Mouse (Mus musculus) forebrain, embryonic 16.5 days (tissue): Measurements from ENCODE around the gene Nectin1. TPM values are rescaled to one million over a fixed set of nuclear protein-coding genes. Genes with fewer than 3 reads are reported as not detected.

Experiments used
- ATAC-seq: fragments of 200-750 bp; cut with Nextera tagmentation; 2 replicates; pipeline ENCODE4 v1.8.0; 2017; ENCODE audit warnings: mild to moderate bottlenecking, moderate library complexity
- H3K27ac ChIP-seq: fragments of 300-500 bp; sonication (generic); 2 replicates; pipeline ENCODE4 v1.5.1; 2014; ENCODE audit warnings: low read length, control low read depth
- H3K27me3 ChIP-seq: fragments of 300-500 bp; sonication (generic); replicated peaks from 2 replicates; pipeline ENCODE4 v1.6.1; 2014; ENCODE audit warnings: low read length; ENCODE audit not compliant: control insufficient read depth, insufficient read depth
- H3K36me3 ChIP-seq: fragments of 300-500 bp; sonication (generic); 2 replicates; pipeline ENCODE4 v1.6.1; 2014; ENCODE audit not compliant: control insufficient read depth, insufficient read depth
- H3K4me1 ChIP-seq: fragments of 300-500 bp; sonication (generic); replicated peaks from 2 replicates; pipeline ENCODE4 v1.6.1; 2014; ENCODE audit warnings: low read length; ENCODE audit not compliant: control insufficient read depth, insufficient read depth
- H3K4me2 ChIP-seq: fragments of 300-500 bp; sonication (generic); 2 replicates; pipeline ENCODE4 v1.6.1; 2014; ENCODE audit warnings: mild to moderate bottlenecking, low read length, control low read depth
- H3K4me3 ChIP-seq: fragments of 300-500 bp; sonication (generic); replicated peaks from 2 replicates; pipeline ENCODE4 v1.5.1; 2014; ENCODE audit warnings: mild to moderate bottlenecking, low read length, control low read depth
- H3K9ac ChIP-seq: fragments of 300-500 bp; sonication (generic); replicated peaks from 2 replicates; pipeline ENCODE4 v1.6.1; 2014; ENCODE audit warnings: low read depth, low read length, control low read depth
- H3K9me3 ChIP-seq: fragments of 300-500 bp; sonication (generic); 2 replicates; pipeline ENCODE4 v1.6.1; 2016; ENCODE audit warnings: low read length; ENCODE audit not compliant: control insufficient read depth
- WGBS: fragments of 180-500 bp; shearing (Covaris S2); extraction: QIAGEN DNeasy Blood & Tissue Kit; methylation state at CpG from one replicate; pipeline ENCODE4 v1.1.7; 2014; 5-methylcytosine and 5-hydroxymethylcytosine counted together
- polyA plus RNA-seq: library from polyadenylated mRNA; unstranded; fragments of >200 nt; fragmentation: Nextera tagmentation; extraction: Ambion mirVana; gene quantifications from 2 replicates; pipeline ENCODE4 v1.2.1, GENCODE M21; 2015

Gene Nectin1
- polyA plus RNA-seq, 1 experiment from 2014 or later: 10.1 TPM

- WGBS: 90% methylated on average over 7 of the region's 7 CpGs
- Histone ChIP-seq H3K9me3 (no peaks in the 10 kb centered on the region), H3K4me2 (no peak overlapping the region), H3K27me3 (no peaks in the 10 kb centered on the region), H3K36me3 (no peaks in the 10 kb centered on the region), H3K27ac (no peak overlapping the region), H3K9ac (no peak overlapping the region), H3K4me3 (no peak overlapping the region), H3K4me1 (no peaks in the 10 kb centered on the region)
- ATAC-seq: no peak
Measured at GRCm38 (mm10) chr9:43855887-43856286, 112.1 kb downstream of the Nectin1 start.
